Mouse (Mus musculus) embryonic facial prominence, embryonic 15.5 days (tissue): ENCODE measurements around the gene Fuk. TPM values are rescaled to one million over a fixed set of nuclear protein-coding genes. Genes with fewer than 3 reads are reported as not detected.

Source experiments
- ATAC-seq: fragments of 200-750 bp; cut with Nextera tagmentation; 2 replicates; pipeline ENCODE4 v1.8.0; 2017; ENCODE audit warnings: low read depth, moderate TSS enrichment; ENCODE audit not compliant: insufficient number of reproducible peaks, low FRiP score, low TSS enrichment
- H3K27ac ChIP-seq: fragments of 300-500 bp; sonication (generic); replicated peaks from 2 replicates; pipeline ENCODE4 v1.5.1; 2015; ENCODE audit warnings: mild to moderate bottlenecking, inconsistent platforms
- H3K27me3 ChIP-seq: fragments of 300-500 bp; sonication (generic); 2 replicates; pipeline ENCODE4 v1.6.1; 2015; ENCODE audit warnings: inconsistent platforms
- H3K36me3 ChIP-seq: fragments of 300-500 bp; sonication (generic); 2 replicates; pipeline ENCODE4 v1.6.1; 2015; ENCODE audit warnings: mild to moderate bottlenecking, inconsistent platforms
- H3K4me1 ChIP-seq: fragments of 300-500 bp; sonication (generic); 2 replicates; pipeline ENCODE4 v1.6.1; 2015; ENCODE audit warnings: inconsistent platforms
- H3K4me2 ChIP-seq: fragments of 300-500 bp; sonication (generic); replicated peaks from 2 replicates; pipeline ENCODE4 v1.6.1; 2015; ENCODE audit warnings: mild to moderate bottlenecking, inconsistent platforms
- H3K4me3 ChIP-seq: fragments of 300-500 bp; sonication (generic); replicated peaks from 2 replicates; pipeline ENCODE4 v1.5.1; 2015; ENCODE audit warnings: mild to moderate bottlenecking, inconsistent platforms
- H3K9ac ChIP-seq: fragments of 300-500 bp; sonication (generic); 2 replicates; pipeline ENCODE4 v1.6.1; 2015; ENCODE audit warnings: inconsistent platforms
- H3K9me3 ChIP-seq: fragments of 300-500 bp; sonication (generic); replicated peaks from 2 replicates; pipeline ENCODE4 v1.6.1; 2016; ENCODE audit warnings: inconsistent platforms
- WGBS: fragments of 180-500 bp; shearing (Covaris S2); methylation state at CpG from one replicate; pipeline ENCODE4 v1.1.7; 2015; 5-methylcytosine and 5-hydroxymethylcytosine counted together
- polyA plus RNA-seq: library from polyadenylated mRNA; unstranded; fragments of >200 nt; fragmentation: Nextera tagmentation; extraction: Ambion mirVana; gene quantifications from 2 replicates; pipeline ENCODE4 v1.2.1, GENCODE M21; 2015

The Fuk gene
- polyA plus RNA-seq, 1 experiment from 2014 or later = 11.7 TPM

GRCm38 (mm10) chr8:110894851-110895250 is 7.4 kb downstream of the Fuk start:
- H3K9me3 ChIP-seq = no peaks in the 10 kb centered on the region
- ATAC-seq = no peak
- H3K36me3 ChIP-seq = peaks cover 37% of the 10 kb centered on the region
- no peak overlapping the region for H3K9ac ChIP-seq
- H3K4me3 ChIP-seq = no peak overlapping the region
- H3K27me3 ChIP-seq = no peaks in the 10 kb centered on the region
- H3K4me1 ChIP-seq = no peaks in the 10 kb centered on the region
- 87% methylated on average over 10 of the region's 10 CpGs for WGBS
- no peak overlapping the region for H3K27ac ChIP-seq
- no peak overlapping the region for H3K4me2 ChIP-seq

GRCm38 (mm10) chr8:110892913-110893312 is 9.4 kb downstream of the Fuk start:
- no peak overlapping the region for H3K27ac ChIP-seq
- 91% methylated on average over 2 of the region's 2 CpGs for WGBS

GRCm38 (mm10) chr8:110892040-110892439 is 10.2 kb downstream of the Fuk start:
- Histone ChIP-seq H3K4me2 (no peak overlapping the region), H3K27me3 (no peaks in the 10 kb centered on the region), H3K27ac (no peak overlapping the region), H3K36me3 (peaks cover 41% of the 10 kb centered on the region), H3K4me3 (no peak overlapping the region), H3K4me1 (no peaks in the 10 kb centered on the region), H3K9me3 (no peaks in the 10 kb centered on the region), H3K9ac (no peak overlapping the region)
- no peak for ATAC-seq
- 88% methylated on average over 7 of the region's 7 CpGs for WGBS

More at GRCm38 (mm10) chr8:110892913-110893312, 9.4 kb downstream of the Fuk start:
- no peak overlapping the region for H3K4me3 ChIP-seq
- H3K27me3 ChIP-seq = no peaks in the 10 kb centered on the region
- no peak overlapping the region for H3K9ac ChIP-seq
- H3K9me3 ChIP-seq = no peaks in the 10 kb centered on the region
- peaks cover 38% of the 10 kb centered on the region for H3K36me3 ChIP-seq
- H3K4me2 ChIP-seq = no peak overlapping the region
- no peaks in the 10 kb centered on the region for H3K4me1 ChIP-seq
- ATAC-seq = no peak

DNA sequence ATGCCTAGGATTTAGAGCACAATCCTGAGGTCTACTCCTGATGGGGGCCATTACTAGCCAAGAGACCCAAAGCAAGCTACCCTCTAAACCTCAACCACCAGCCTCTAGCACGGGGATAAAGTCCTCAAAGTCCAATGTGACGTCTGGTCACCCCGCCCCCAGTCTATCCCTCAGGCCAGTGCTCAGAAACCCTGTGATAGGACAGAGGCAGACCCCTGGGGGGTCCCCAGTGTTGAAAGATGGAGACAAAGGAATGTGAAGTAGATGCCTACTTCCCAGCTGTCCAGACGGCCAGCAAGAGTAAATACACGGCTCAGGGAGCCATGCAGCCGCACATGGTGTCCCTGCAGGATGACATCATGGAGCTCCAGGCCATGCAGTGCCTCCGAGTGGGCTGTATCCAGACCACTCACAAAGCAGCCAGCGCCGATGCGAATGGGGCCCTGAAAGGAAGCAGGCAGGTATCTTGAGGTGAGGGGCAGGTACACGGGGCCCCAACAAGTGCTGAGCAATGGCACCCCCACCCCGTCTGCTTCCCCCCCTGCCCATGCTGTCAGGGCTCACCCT is 12.3 kb downstream of the Fuk start:
- H3K36me3 ChIP-seq = peaks cover 60% of the 10 kb centered on the region
- no peaks in the 10 kb centered on the region for H3K4me1 ChIP-seq
- no peak overlapping the region for H3K9ac ChIP-seq
- no peaks in the 10 kb centered on the region for H3K9me3 ChIP-seq
- no peak overlapping the region for H3K4me2 ChIP-seq
- no peak for ATAC-seq
- 66% methylated on average over 12 of the region's 12 CpGs for WGBS
- no peak overlapping the region for H3K4me3 ChIP-seq
- H3K27me3 ChIP-seq = no peaks in the 10 kb centered on the region
- no peak overlapping the region for H3K27ac ChIP-seq

- Histone ChIP-seq H3K27ac (no peak overlapping the region), H3K36me3 (peaks cover 66% of the 10 kb centered on the region)
- 84% methylated on average over 16 of the region's 16 CpGs for WGBS
Measured at GRCm38 (mm10) chr8:110888860-110889259, 13.4 kb downstream of the Fuk start.

GRCm38 (mm10) chr8:110888441-110888840 is 13.8 kb downstream of the Fuk start:
- Histone ChIP-seq H3K9me3 (no peaks in the 10 kb centered on the region), H3K9ac (no peak overlapping the region), H3K27ac (no peak overlapping the region), H3K4me3 (no peak overlapping the region), H3K36me3 (peaks cover 69% of the 10 kb centered on the region), H3K4me1 (no peaks in the 10 kb centered on the region), H3K27me3 (no peaks in the 10 kb centered on the region), H3K4me2 (no peak overlapping the region)
- no peak for ATAC-seq
- 91% methylated on average over 8 of the region's 8 CpGs for WGBS

More at GRCm38 (mm10) chr8:110888860-110889259, 13.4 kb downstream of the Fuk start:
- Histone ChIP-seq H3K27me3 (no peaks in the 10 kb centered on the region), H3K4me2 (no peak overlapping the region), H3K9ac (no peak overlapping the region), H3K4me1 (no peaks in the 10 kb centered on the region), H3K4me3 (no peak overlapping the region), H3K9me3 (no peaks in the 10 kb centered on the region)
- ATAC-seq = no peak

DNA sequence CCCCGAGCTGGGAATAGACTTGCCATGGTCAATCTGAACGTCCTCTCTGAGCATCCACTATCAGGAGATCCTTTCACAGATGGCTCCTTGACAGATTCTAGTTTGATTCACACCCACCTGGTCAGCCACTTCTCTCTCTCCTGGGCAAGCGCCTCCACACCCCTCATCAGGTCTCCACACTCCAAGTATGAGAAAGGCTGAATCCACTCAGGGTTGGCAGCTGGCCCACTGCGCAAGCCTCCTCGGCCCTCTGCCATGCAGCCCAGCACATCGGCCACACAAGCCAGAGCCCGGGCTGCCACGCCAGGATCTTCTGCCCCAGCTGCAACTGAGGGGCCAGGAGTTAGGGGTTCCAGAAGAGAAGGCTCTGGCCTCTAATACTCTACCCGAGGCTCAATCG is 14.7 kb downstream of the Fuk start:
- peaks cover 74% of the 10 kb centered on the region for H3K36me3 ChIP-seq
- H3K27me3 ChIP-seq = no peaks in the 10 kb centered on the region
- no peak overlapping the region for H3K4me2 ChIP-seq
- no peaks in the 10 kb centered on the region for H3K9me3 ChIP-seq
- no peak overlapping the region for H3K27ac ChIP-seq
- no peak overlapping the region for H3K4me3 ChIP-seq
- no peak overlapping the region for H3K9ac ChIP-seq
- no peaks in the 10 kb centered on the region for H3K4me1 ChIP-seq
- WGBS = 87% methylated on average over 10 of the region's 10 CpGs
- no peak for ATAC-seq

DNA sequence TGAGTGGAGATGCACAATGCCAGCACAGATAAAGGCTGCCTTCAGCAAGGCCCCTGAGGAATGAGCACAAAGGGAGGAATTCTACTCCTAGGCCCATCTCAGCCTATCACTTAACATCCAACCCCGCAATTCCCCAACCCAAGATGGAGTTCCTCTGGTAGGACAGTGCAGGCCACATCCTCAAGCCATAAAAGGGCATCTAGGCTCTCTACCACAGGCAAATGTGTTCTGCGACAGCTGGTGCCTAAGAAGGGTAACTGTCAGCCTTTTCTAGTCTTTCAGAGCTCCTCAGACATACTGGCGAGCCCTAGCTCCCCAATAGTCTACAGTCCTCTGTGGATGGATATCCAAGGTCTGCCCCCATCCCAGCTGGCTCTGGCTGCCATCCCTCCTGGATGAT is 15.7 kb downstream of the Fuk start:
- peaks cover 79% of the 10 kb centered on the region for H3K36me3 ChIP-seq
- H3K27me3 ChIP-seq = no peaks in the 10 kb centered on the region
- H3K4me2 ChIP-seq = no peak overlapping the region
- no peak overlapping the region for H3K27ac ChIP-seq
- no peak overlapping the region for H3K4me3 ChIP-seq
- 74% methylated on average over 3 of the region's 3 CpGs for WGBS
- H3K9me3 ChIP-seq = no peaks in the 10 kb centered on the region
- no peak overlapping the region for H3K9ac ChIP-seq
- ATAC-seq = no peak
- no peaks in the 10 kb centered on the region for H3K4me1 ChIP-seq

DNA sequence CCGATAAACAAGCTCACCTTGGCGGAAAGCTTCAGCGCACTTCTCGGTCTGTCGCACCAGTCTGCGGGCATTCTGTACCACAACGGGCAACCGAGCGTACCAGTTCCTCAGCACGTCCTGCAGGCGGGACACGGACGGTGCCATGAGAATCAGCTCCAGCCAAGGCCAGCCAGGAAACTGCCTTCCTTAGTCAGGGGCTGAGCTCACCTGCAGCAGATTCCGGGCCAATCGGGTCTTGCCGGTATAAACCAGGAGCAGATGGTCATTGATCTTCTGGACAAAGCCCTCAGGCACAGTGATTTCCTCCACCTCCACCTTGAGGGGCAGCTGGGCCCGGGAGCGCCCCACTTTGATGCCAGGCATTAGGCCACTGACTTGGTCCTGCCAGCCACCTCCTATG is 18.5 kb downstream of the Fuk start:
- Histone ChIP-seq H3K27me3 (no peaks in the 10 kb centered on the region), H3K9me3 (no peaks in the 10 kb centered on the region), H3K4me1 (no peaks in the 10 kb centered on the region), H3K27ac (no peak overlapping the region), H3K4me2 (no peak overlapping the region), H3K9ac (no peak overlapping the region), H3K36me3 (peaks cover 97% of the 10 kb centered on the region), H3K4me3 (no peak overlapping the region)
- 94% methylated on average over 18 of the region's 18 CpGs for WGBS
- ATAC-seq = no peak

- no peaks in the 10 kb centered on the region for H3K27me3 ChIP-seq
- peaks cover 96% of the 10 kb centered on the region for H3K36me3 ChIP-seq
- no peak overlapping the region for H3K9ac ChIP-seq
- ATAC-seq = no peak
- no peak overlapping the region for H3K4me3 ChIP-seq
- 96% methylated on average over 10 of the region's 10 CpGs for WGBS
- H3K27ac ChIP-seq = no peak overlapping the region
- no peaks in the 10 kb centered on the region for H3K4me1 ChIP-seq
- no peaks in the 10 kb centered on the region for H3K9me3 ChIP-seq
- H3K4me2 ChIP-seq = no peak overlapping the region
Measured at GRCm38 (mm10) chr8:110881741-110882310, 20.5 kb downstream of the Fuk start.

- Histone ChIP-seq H3K4me1 (no peaks in the 10 kb centered on the region), H3K27ac (no peak overlapping the region), H3K27me3 (no peaks in the 10 kb centered on the region), H3K36me3 (peaks cover 93% of the 10 kb centered on the region), H3K4me3 (no peak overlapping the region), H3K9ac (no peak overlapping the region), H3K9me3 (no peaks in the 10 kb centered on the region), H3K4me2 (no peak overlapping the region)
- WGBS = 72% methylated on average over 4 of the region's 4 CpGs
- no peak for ATAC-seq
Measured at GRCm38 (mm10) chr8:110877862-110878261, 24.4 kb downstream of the Fuk start.

DNA sequence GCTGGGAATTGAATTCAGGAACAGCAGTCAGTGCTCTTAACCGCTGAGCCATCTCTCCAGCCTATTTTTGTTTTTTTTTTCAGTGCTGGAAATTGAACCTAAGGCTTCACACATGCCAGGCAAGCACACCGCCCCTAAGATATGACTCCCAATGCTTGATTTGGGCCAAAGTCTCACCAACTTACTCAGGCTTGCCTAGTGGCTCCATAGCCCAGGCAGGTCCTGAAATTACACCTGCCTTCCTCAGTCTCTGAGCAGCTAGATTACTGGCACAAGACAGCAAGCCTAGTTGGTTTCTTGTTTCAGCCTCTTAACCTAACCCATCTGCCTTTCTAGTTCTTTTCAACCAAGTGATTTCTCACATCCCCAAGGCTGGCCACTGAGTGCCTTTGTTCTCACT is 31.8 kb downstream of the Fuk start:
- Histone ChIP-seq H3K36me3 (peaks cover 95% of the 10 kb centered on the region), H3K9ac (no peak overlapping the region), H3K4me3 (no peak overlapping the region), H3K4me2 (no peak overlapping the region), H3K27me3 (no peaks in the 10 kb centered on the region), H3K9me3 (no peaks in the 10 kb centered on the region), H3K4me1 (no peaks in the 10 kb centered on the region), H3K27ac (no peak overlapping the region)
- ATAC-seq = no peak
- WGBS = 95% methylated on average over 2 of the region's 2 CpGs
